Mouse (Mus musculus) MEL (cell line): ENCODE measurements around the gene Samhd1. TPM values are rescaled to one million over a fixed set of nuclear protein-coding genes. Genes with fewer than 3 reads are reported as not detected.

Experiments used
- DNase-seq: peaks from one replicate; pipeline ENCODE4 v3.0.0; 2011; ENCODE audit warnings: low read depth, low spot score
- H3K27ac ChIP-seq: 2 replicates; pipeline ENCODE4 v1.5.1; 2012; ENCODE audit warnings: low read depth, mild to moderate bottlenecking, control low read depth, low read length, moderate library complexity; ENCODE audit not compliant: control insufficient read depth
- H3K27me3 ChIP-seq, 2 experiments: fragments of 150-350 bp in 1 of 2; sonication (generic) in 1 of 2; 2 replicates each; pipeline ENCODE4 v1.6.1; 2012; ENCODE audit warnings: low read length in 2 of 2, mild to moderate bottlenecking in 2 of 2, improper control_type of control experiment in 1 of 2, moderate library complexity in 1 of 2; ENCODE audit not compliant: insufficient read depth in 2 of 2, control insufficient read depth in 1 of 2
- H3K36me3 ChIP-seq, 2 experiments: 2 replicates each; pipeline ENCODE4 v1.6.1; 2012 to 2014; ENCODE audit warnings: low read length in 2 of 2, improper control_type of control experiment in 1 of 2, inconsistent platforms in 1 of 2, mild to moderate bottlenecking in 1 of 2; ENCODE audit not compliant: insufficient read depth in 2 of 2, control insufficient read depth in 1 of 2
- H3K4me1 ChIP-seq, 2 experiments: fragments of 150-350 bp in 1 of 2; sonication (generic) in 1 of 2; 2 replicates each; pipeline ENCODE4 v1.6.1; 2012; ENCODE audit warnings: low read length in 2 of 2, improper control_type of control experiment in 1 of 2, mild to moderate bottlenecking in 1 of 2; ENCODE audit not compliant: insufficient read depth in 2 of 2, control insufficient read depth in 1 of 2
- H3K4me3 ChIP-seq, 2 experiments: fragments of 150-350 bp in 1 of 2; sonication (generic) in 1 of 2; 2 replicates each; pipeline ENCODE4 v1.5.1; 2012; ENCODE audit warnings: low read depth in 2 of 2, low read length in 2 of 2, mild to moderate bottlenecking in 2 of 2, moderate library complexity in 2 of 2, control low read depth in 1 of 2, improper control_type of control experiment in 1 of 2; ENCODE audit not compliant: control insufficient read depth in 1 of 2, insufficient read depth in 1 of 2
- H3K79me2 ChIP-seq: 2 replicates; pipeline ENCODE4 v1.6.1; 2012; ENCODE audit warnings: mild to moderate bottlenecking, low read length, moderate library complexity; ENCODE audit not compliant: control insufficient read depth, poor library complexity, insufficient read depth
- H3K9ac ChIP-seq: 2 replicates; pipeline ENCODE4 v1.6.1; 2012; ENCODE audit warnings: low read depth, mild to moderate bottlenecking, control low read depth, low read length, moderate library complexity; ENCODE audit not compliant: control insufficient read depth, poor library complexity, severe bottlenecking
- H3K9me3 ChIP-seq: fragments of 150-350 bp; sonication (generic); replicated peaks from 2 replicates; pipeline ENCODE4 v1.6.1; 2012; ENCODE audit warnings: mild to moderate bottlenecking, low read length, improper control_type of control experiment, moderate library complexity; ENCODE audit not compliant: insufficient read depth
- CHD1 ChIP-seq: IDR thresholded peaks from 2 replicates; pipeline ENCODE4 v1.6.1; 2012; ENCODE audit warnings: low read depth, mild to moderate bottlenecking, inconsistent platforms, low read length, improper control_type of control experiment
- CHD2 ChIP-seq: IDR thresholded peaks from 2 replicates; pipeline ENCODE4 v1.6.1; 2011; ENCODE audit warnings: low read length, improper control_type of control experiment
- CTCF ChIP-seq, 3 experiments: IDR thresholded peaks in 2 of 3; conservative IDR thresholded peaks in 1 of 3; 2 replicates each; pipeline ENCODE4 v1.5.1; 2011 to 2012; ENCODE audit warnings: low read length in 3 of 3, low read depth in 2 of 3, mild to moderate bottlenecking in 2 of 3, improper control_type of control experiment in 1 of 3, inconsistent platforms in 1 of 3, mixed read lengths in 1 of 3, moderate library complexity in 1 of 3; ENCODE audit not compliant: control insufficient read depth in 1 of 3, insufficient read depth in 1 of 3, poor library complexity in 1 of 3, severe bottlenecking in 1 of 3
- E2F4 ChIP-seq: IDR thresholded peaks from 2 replicates; pipeline ENCODE4 v1.6.1; 2011; ENCODE audit warnings: low read depth, low read length, improper control_type of control experiment, borderline replicate concordance
- ELF1 ChIP-seq: IDR thresholded peaks from 2 replicates; pipeline ENCODE4 v1.6.1; 2014; ENCODE audit warnings: low read depth, mild to moderate bottlenecking, inconsistent platforms, low read length, improper control_type of control experiment, moderate library complexity
- EP300 ChIP-seq, 2 experiments: IDR thresholded peaks; 2 replicates each; pipeline ENCODE4 v1.6.1; 2011; ENCODE audit warnings: improper control_type of control experiment in 2 of 2, low read length in 2 of 2, low read depth in 1 of 2, mild to moderate bottlenecking in 1 of 2
- ETS1 ChIP-seq: IDR thresholded peaks from 2 replicates; pipeline ENCODE4 v1.6.1; 2012; ENCODE audit warnings: low read depth, mild to moderate bottlenecking, inconsistent platforms, low read length, improper control_type of control experiment, moderate library complexity
- GABPA ChIP-seq: IDR thresholded peaks from 2 replicates; pipeline ENCODE4 v1.6.1; 2012; ENCODE audit warnings: low read depth, mild to moderate bottlenecking, inconsistent platforms, low read length, improper control_type of control experiment, moderate library complexity
- GATA1 ChIP-seq: IDR thresholded peaks from 2 replicates; pipeline ENCODE4 v1.6.1; 2011; ENCODE audit warnings: low read depth, low read length, improper control_type of control experiment
- JUND ChIP-seq: IDR thresholded peaks from 2 replicates; pipeline ENCODE4 v1.6.1; 2011; ENCODE audit warnings: low read depth, mild to moderate bottlenecking, improper control_type of control experiment, low read length
- KAT2A ChIP-seq: conservative IDR thresholded peaks from 2 replicates; pipeline ENCODE4 v1.6.1; 2012; ENCODE audit warnings: low read depth, low read length, improper control_type of control experiment, inconsistent platforms
- MAFK ChIP-seq: IDR thresholded peaks from 2 replicates; pipeline ENCODE4 v1.6.1; 2011; ENCODE audit warnings: low read depth, mild to moderate bottlenecking, low read length, improper control_type of control experiment, borderline replicate concordance
- MAX ChIP-seq: IDR thresholded peaks from 2 replicates; pipeline ENCODE4 v1.6.1; 2011; ENCODE audit warnings: low read length, improper control_type of control experiment
- MEF2A ChIP-seq: IDR thresholded peaks from 2 replicates; pipeline ENCODE4 v1.6.1; 2014; ENCODE audit warnings: low read depth, mild to moderate bottlenecking, inconsistent platforms, low read length, improper control_type of control experiment; ENCODE audit not compliant: poor library complexity, insufficient replicate concordance, severe bottlenecking; ENCODE audit errors: extremely low read depth
- MXI1 ChIP-seq: IDR thresholded peaks from 2 replicates; pipeline ENCODE4 v1.6.1; 2011; ENCODE audit warnings: mild to moderate bottlenecking, low read depth, low read length, improper control_type of control experiment
- MYB ChIP-seq: IDR thresholded peaks from 2 replicates; pipeline ENCODE4 v1.6.1; 2011; ENCODE audit warnings: mild to moderate bottlenecking, low read depth, low read length, improper control_type of control experiment
- MYC ChIP-seq: IDR thresholded peaks from 2 replicates; pipeline ENCODE4 v1.6.1; 2011; ENCODE audit warnings: low read depth, mild to moderate bottlenecking, low read length, improper control_type of control experiment, moderate library complexity
- POLR2A ChIP-seq, 2 experiments: IDR thresholded peaks; 2 replicates each; pipeline ENCODE4 v1.6.1; 2011 to 2012; ENCODE audit warnings: low read length in 2 of 2, mild to moderate bottlenecking in 2 of 2, control low read depth in 1 of 2, improper control_type of control experiment in 1 of 2, low read depth in 1 of 2, moderate library complexity in 1 of 2; ENCODE audit not compliant: control insufficient read depth in 1 of 2, insufficient read depth in 1 of 2, poor library complexity in 1 of 2
- POLR2AphosphoS2 ChIP-seq: IDR thresholded peaks from 2 replicates; pipeline ENCODE4 v1.6.1; 2011; ENCODE audit warnings: low read length, improper control_type of control experiment
- POLR2AphosphoS5 ChIP-seq: IDR thresholded peaks from 2 replicates; pipeline ENCODE4 v1.6.1; 2012; ENCODE audit warnings: low read depth, borderline replicate concordance, mild to moderate bottlenecking, inconsistent platforms, low read length, moderate library complexity, mixed read lengths
- RCOR1 ChIP-seq: IDR thresholded peaks from 2 replicates; pipeline ENCODE4 v1.6.1; 2012; ENCODE audit warnings: low read depth, mild to moderate bottlenecking, inconsistent platforms, low read length, improper control_type of control experiment
- SIN3A ChIP-seq: IDR thresholded peaks from 2 replicates; pipeline ENCODE4 v1.6.1; 2012; ENCODE audit warnings: low read length, improper control_type of control experiment, inconsistent platforms
- SMC3 ChIP-seq: IDR thresholded peaks from 2 replicates; pipeline ENCODE4 v1.6.1; 2011; ENCODE audit warnings: low read depth, low read length, improper control_type of control experiment
- TAL1 ChIP-seq: IDR thresholded peaks from 2 replicates; pipeline ENCODE4 v1.6.1; 2012; ENCODE audit warnings: mild to moderate bottlenecking, inconsistent platforms, low read length, moderate library complexity, mixed read lengths
- TBP ChIP-seq: IDR thresholded peaks from 2 replicates; pipeline ENCODE4 v1.8.0; 2011; ENCODE audit warnings: low read depth, low read length, improper control_type of control experiment
- TCF12 ChIP-seq: IDR thresholded peaks from 2 replicates; pipeline ENCODE4 v1.6.1; 2014; ENCODE audit warnings: low read depth, mild to moderate bottlenecking, inconsistent platforms, low read length, improper control_type of control experiment, moderate library complexity
- UBTF ChIP-seq: IDR thresholded peaks from 2 replicates; pipeline ENCODE4 v1.6.1; 2012; ENCODE audit warnings: low read depth, mild to moderate bottlenecking, inconsistent platforms, low read length, improper control_type of control experiment, moderate library complexity, borderline replicate concordance; ENCODE audit not compliant: insufficient read depth
- USF1 ChIP-seq: IDR thresholded peaks from 2 replicates; pipeline ENCODE4 v1.6.1; 2014; ENCODE audit warnings: low read depth, mild to moderate bottlenecking, inconsistent platforms, low read length, improper control_type of control experiment, moderate library complexity
- USF2 ChIP-seq, 2 experiments: IDR thresholded peaks; 2 replicates each; pipeline ENCODE4 v1.6.1; 2011 to 2012; ENCODE audit warnings: improper control_type of control experiment in 2 of 2, low read length in 2 of 2, borderline replicate concordance in 1 of 2, inconsistent platforms in 1 of 2, low read depth in 1 of 2, mild to moderate bottlenecking in 1 of 2; ENCODE audit not compliant: insufficient read depth in 1 of 2
- ZMIZ1 ChIP-seq: IDR thresholded peaks from 2 replicates; pipeline ENCODE4 v1.6.1; 2012; ENCODE audit warnings: low read depth, mild to moderate bottlenecking, inconsistent platforms, low read length, improper control_type of control experiment, moderate library complexity
- ZNF384 ChIP-seq: IDR thresholded peaks from 2 replicates; pipeline ENCODE4 v1.6.1; 2012; ENCODE audit warnings: low read depth, mild to moderate bottlenecking, inconsistent platforms, low read length, improper control_type of control experiment
- polyA plus RNA-seq, 2 experiments: library from polyadenylated mRNA; stranded (reverse) in 1 of 2; unstranded in 1 of 2; fragments of >175 nt in 1 of 2; fragments of >200 nt in 1 of 2; gene quantifications; 2 replicates each; pipeline versions ENCODE4 v1.2.1 to v1.2.4; 2012; ENCODE audit warnings: low replicate concordance in 2 of 2, low read depth in 1 of 2; ENCODE audit not compliant: insufficient read length in 2 of 2, insufficient read depth in 1 of 2, missing spikeins in 1 of 2
- total RNA-seq: library from RNA; depleted of rRNA; stranded (reverse); fragments of 300-350 nt; gene quantifications from 2 replicates; pipeline ENCODE4 v1.2.3, GENCODE M21; 2012

Samhd1 gene
- total and polyA plus RNA-seq, 3 experiments = 15.7 to 76.8 (median 50.5) TPM

DNA sequence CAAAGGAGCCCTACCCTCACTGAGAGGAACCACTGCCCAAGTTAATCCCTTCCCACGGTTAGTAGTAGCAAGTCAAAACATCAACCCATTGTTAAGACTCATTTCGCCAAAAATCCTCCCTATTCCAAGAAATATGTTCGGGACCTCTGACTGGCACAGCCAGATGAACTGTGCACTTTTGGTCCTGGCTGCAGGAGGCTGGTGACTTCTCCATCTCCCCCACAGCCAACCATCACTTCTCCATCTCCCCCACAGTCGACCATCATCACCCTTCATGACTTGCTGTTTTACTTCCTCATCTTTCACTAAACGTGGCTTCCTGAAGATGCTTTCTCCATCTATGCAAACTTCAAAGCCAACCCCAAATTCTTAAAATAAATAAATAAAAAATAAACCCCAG is 3.7 kb upstream of the Samhd1 start (continued):
- TF ChIP-seq JUND (no peak), POLR2A (IDR thresholded peaks at IDR 0.05; ENCODE audit: control insufficient read depth in 1 of 2, insufficient read depth in 1 of 2, low read depth in 1 of 2, low read length in 2 of 2, poor library complexity in 1 of 2) (no peak), POLR2AphosphoS2 (no peak), ZMIZ1 (no peak), SIN3A (0 out of 2 replicates have a peak, but pooled peaks have one; percentile 16), RCOR1 (peak; percentile 47), MAX (no peak), TAL1 (no peak), KAT2A (no peak), E2F4 (no peak), TCF12 (no peak), USF1 (no peak), ZNF384 (no peak), USF2 (IDR thresholded peaks at IDR 0.05; ENCODE audit: borderline replicate concordance in 1 of 2, insufficient read depth in 1 of 2, low read depth in 1 of 2, low read length in 2 of 2) (no peak), TBP (no peak), UBTF (no peak), CTCF (IDR thresholded peaks at IDR 0.05 in 2 of 3, conservative IDR thresholded peaks at IDR 0.05 in 1 of 3; ENCODE audit: control insufficient read depth in 1 of 3, insufficient read depth in 1 of 3, low read depth in 2 of 3, low read length in 3 of 3, poor library complexity in 1 of 3, severe bottlenecking in 1 of 3) (no peak), GABPA (no peak)

DNA sequence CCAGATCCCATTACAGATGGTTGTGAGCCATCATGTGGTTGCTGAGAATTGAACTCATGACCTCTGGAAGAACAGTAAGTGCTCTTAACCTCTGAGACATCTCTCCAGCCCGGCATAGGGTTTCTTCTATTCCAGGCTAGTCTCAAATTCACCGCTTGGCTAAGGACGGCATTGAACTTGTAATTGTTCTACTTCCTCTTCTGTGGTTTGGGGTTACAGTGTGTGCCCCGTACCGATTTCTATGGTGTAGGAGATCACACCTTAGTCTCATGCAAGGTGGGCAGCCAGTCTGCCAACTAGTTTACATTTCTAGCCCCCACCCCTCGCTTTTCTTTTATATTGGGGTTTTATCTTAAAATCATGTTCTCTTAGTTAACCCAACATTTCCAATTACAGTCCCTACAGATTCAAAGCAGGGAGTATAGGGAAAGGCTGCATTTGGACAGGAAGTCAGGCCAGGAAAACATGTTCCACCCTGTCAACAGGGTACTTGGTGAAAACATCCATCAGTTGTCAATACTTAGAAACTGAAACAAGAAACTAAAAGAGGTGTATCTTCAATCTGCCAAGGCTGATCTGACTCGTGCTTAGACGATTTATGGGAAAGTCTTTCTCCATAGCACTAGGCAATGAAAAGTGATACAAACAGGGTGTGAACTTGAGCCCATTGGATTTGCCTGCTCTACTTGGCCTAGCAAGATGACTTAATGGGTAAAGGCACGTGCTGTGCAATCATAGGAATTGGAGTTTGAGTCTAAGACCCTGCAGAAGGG is 3.1 kb upstream of the Samhd1 start:
- Histone ChIP-seq H3K79me2 (peaks cover 7% of the 10 kb centered on the region), H3K9ac (no peak overlapping the region), H3K36me3 (peaks cover 0 to 28% of the 10 kb centered on the region in 2 experiments; a peak in 2 of 4 replicates), H3K4me3 (no peak overlapping the region), H3K9me3 (no peaks in the 10 kb centered on the region), H3K27me3 (no peaks in the 10 kb centered on the region), H3K27ac (peak overlapping the region; percentile 42), H3K4me1 (peaks cover 5 to 30% of the 10 kb centered on the region in 2 experiments; a peak in 3 of 4 replicates)
- DNase-seq = peak; percentile 89
- TF ChIP-seq MXI1 (no peak), MAFK (no peak), ZNF384 (no peak), MYB (no peak), KAT2A (no peak), TBP (peak; percentile 89), ETS1 (peak; percentile 55; the same call in 1 of the 2 replicates), RCOR1 (peak; percentile 73), E2F4 (no peak), EP300 (IDR thresholded peaks at IDR 0.05; ENCODE audit: low read depth in 1 of 2, low read length in 2 of 2) (peak; percentile 70 to 76), GATA1 (0 out of 2 replicates have a peak, but pooled peaks have one; percentile 24), CHD2 (no peak; the same call in 1 of the 2 replicates), MAX (no peak), CTCF (IDR thresholded peaks at IDR 0.05 in 2 of 3, conservative IDR thresholded peaks at IDR 0.05 in 1 of 3; ENCODE audit: control insufficient read depth in 1 of 3, insufficient read depth in 1 of 3, low read depth in 2 of 3, low read length in 3 of 3, poor library complexity in 1 of 3, severe bottlenecking in 1 of 3) (no peak), POLR2AphosphoS5 (no peak), MYC (no peak), ZMIZ1 (no peak), TCF12 (peak; percentile 55), GABPA (no peak), SMC3 (no peak), POLR2AphosphoS2 (no peak), USF2 (IDR thresholded peaks at IDR 0.05; ENCODE audit: borderline replicate concordance in 1 of 2, insufficient read depth in 1 of 2, low read depth in 1 of 2, low read length in 2 of 2) (no peak), MEF2A (no peak), CHD1 (no peak), SIN3A (no peak; the same call in 1 of the 2 replicates), ELF1 (0 out of 2 replicates have a peak, but pooled peaks have one; percentile 30)
